Mouse (Mus musculus) 3134 (cell line): ENCODE results near the gene Tas2r140.

Experiments
- DNase-seq: peaks from one replicate; pipeline ENCODE4 v3.0.0-alpha.2; 2011; ENCODE audit warnings: low spot score; ENCODE audit not compliant: insufficient read length; ENCODE audit errors: extremely low read depth

The Tas2r140 gene

DNA sequence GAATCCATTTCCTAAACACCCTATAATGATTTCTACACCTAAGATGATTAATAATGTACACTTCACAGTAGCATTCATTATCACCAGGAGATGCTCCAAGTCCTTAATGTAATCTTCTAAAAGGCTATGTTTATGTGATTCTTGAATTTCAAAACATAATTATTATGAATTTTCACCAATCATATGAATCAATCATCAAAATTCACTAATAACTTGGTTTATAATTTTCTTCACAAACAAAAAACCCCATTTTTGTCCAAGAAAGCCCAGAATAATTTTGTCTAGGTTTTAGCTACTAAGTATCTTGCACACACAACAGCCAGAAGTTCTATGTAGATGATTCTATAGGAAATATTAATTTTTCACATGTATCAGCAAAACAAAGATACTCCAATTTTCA lies at the start of gene Tas2r140:
Gene Tas2r140 (minus strand): TSS at position 101 of the 400 bp plus-strand sequence.
- DNase-seq = no peak

DNA sequence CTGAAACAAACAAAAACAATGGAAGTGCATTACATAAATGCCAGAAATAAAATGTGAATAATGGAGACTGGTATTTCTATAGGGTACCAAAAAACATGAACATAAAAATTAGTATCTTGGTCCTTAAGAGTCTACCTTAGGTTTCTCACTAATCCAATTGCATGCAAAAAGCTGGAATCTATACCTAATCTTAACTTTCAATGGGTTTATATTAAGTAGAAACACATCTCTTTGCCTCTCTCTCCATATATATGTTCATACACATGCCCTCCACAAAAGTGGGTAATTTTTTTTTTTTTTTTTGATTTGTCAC lies 48.9 kb upstream of the Tas2r140 start, which contains the start of gene Smim10l1:
Gene Smim10l1 (plus strand): TSS at position 301 of the 313 bp plus-strand sequence.
- no peak for DNase-seq

DNA sequence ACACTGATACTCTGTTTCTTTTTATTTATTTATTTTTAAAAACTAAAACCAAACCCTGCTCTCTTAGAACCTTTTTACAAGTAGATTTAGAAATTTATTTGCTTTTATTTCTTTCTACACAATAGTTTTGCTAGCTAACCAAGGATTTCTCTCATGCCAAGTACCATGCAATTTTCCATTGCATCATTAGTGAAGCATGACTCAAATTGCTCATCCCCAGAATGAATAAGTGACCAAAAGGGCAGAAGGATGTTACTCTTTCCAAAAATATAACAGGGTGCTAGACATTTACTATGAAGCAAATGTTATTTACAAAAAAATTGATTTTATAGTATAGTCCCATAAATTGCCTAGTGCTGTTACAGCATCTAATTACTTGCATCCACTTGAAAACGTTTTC lies 46.8 kb upstream of the Tas2r140 start:
- no peak for DNase-seq

DNA sequence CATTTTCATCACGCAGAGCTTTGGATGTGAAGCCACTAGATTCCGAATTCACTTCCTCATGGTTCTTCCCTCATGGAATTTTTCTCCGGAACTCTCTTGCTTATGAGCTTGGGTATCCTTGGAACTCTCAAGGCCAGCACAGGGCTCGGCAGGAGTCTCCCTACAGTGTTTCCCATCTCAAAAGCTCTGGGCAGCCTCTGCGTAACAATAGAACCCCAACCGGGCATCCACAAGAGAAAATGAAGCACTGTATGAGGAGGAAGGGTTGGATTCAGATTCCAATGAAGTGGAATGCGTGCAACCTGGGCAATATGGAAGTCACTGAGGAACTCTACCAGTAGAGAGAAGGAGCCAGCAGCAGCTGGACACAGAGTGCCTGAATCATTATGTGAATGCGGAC lies 36.6 kb upstream of the Tas2r140 start:
- no peak for DNase-seq

DNA sequence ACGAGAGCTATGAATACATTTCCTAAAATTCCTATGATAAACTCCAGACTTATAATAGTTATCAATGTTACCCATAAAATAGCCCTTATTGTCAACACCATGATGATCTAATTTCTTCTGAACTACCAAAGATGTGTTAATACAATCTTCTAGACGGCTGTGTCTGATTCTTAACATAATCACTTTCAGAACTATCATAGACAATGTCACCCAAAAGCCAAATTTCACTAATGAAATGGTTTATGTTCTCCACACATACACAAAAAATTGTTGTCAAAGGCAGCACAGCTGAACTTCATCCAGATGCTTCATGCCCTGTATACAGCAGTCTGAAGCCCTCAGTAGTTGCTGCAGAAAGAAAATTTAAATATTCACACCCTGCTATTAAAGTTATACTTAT lies 18.6 kb downstream of the Tas2r140 start, which contains the start of gene Tas2r103:
Gene Tas2r103 (minus strand): TSS at position 101 of the 400 bp plus-strand sequence.
- no peak for DNase-seq
